Mouse (Mus musculus): ENCODE data around the gene Psmd10. TPM values are rescaled to one million over a fixed set of nuclear protein-coding genes. Genes with fewer than 3 reads are reported as not detected.

Gene Psmd10
- 1.3 and 1.5 TPM in 2 replicates for polyA plus RNA-seq (2012)

DNA sequence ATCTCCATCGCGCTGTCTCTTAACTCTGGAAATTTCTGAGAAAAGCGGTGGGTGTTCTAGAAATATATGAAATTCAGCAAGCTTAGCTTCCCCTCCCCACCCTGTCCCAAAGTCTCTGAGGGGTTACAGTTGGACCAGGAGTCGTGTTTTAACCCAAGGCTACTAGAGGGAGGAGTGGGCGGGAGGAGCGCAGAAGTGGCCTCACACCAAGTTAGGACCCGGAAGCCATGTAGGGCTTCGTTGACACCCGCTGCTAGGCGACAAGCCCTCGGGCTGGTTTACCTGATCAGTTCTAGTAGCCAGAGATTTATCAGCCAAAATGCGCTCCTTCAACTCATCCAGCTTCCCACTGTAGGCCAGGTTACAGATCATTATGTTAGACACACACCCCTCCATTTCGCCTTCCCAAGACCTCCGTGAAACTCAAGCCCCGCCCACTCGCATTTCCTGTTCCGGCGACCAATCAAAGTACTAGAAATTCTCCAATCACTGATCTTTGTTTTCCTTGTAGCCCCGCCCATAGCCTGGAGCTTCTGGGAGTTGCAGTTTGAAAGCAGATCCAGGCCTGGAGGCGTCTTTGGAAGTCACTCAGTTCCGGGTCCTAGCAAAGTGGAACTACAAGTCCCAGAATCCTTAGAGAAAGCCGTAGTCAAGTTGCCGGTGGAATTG, at the start of gene Psmd10, which contains the start of gene Atg4a:
Gene Psmd10 (minus strand): TSS at position 457 of the 669 bp plus-strand sequence.
Gene Atg4a (plus strand): TSS at position 636 of the 669 bp plus-strand sequence.

GRCm38 (mm10) chrX:140907360-140907759, 49.2 kb downstream of the Psmd10 start, which contains the start of gene Vsig1:
TSS of gene Vsig1 (plus strand) at chrX:140907608.

Other genes with a start within 250 kb of the Psmd10 start
- not detected in 2 replicates for gene Tex13b, start 143.3 kb downstream of the Psmd10 start, polyA plus RNA-seq (2012)
- not detected in 2 replicates for gene Vsig1, start 49.1 kb downstream of the Psmd10 start, polyA plus RNA-seq (2012)
- 0.53 and 0.56 TPM in 2 replicates for gene Atg4a, start 179 bp upstream of the Psmd10 start, polyA plus RNA-seq (2012)